Mouse (Mus musculus): ENCODE data around the gene Rilp.

Rilp gene

GRCm38 (mm10) chr11:75532340-75533277 lies 22.7 kb downstream of the Rilp start:
- peak; percentile 44 for DNase-seq (ENCODE audit: extremely low spot score, low spot score)

- DNase-seq (ENCODE audit: extremely low spot score, low spot score), result no peak
These were observed 23.6 kb downstream of the Rilp start for GRCm38 (mm10) chr11:75533314-75534015.

- no peak for DNase-seq (ENCODE audit: extremely low spot score, low spot score)
These were observed 24.6 kb downstream of the Rilp start for GRCm38 (mm10) chr11:75534286-75535033.

GRCm38 (mm10) chr11:75535106-75535795 lies 25.4 kb downstream of the Rilp start:
- no peak for DNase-seq (ENCODE audit: extremely low spot score, low spot score)

GRCm38 (mm10) chr11:75536255-75537024 lies 26.5 kb downstream of the Rilp start:
- no peak for DNase-seq (ENCODE audit: extremely low spot score, low spot score)

GRCm38 (mm10) chr11:75537025-75537414 lies 27.1 kb downstream of the Rilp start:
- DNase-seq (ENCODE audit: extremely low spot score, low spot score), result no peak

GRCm38 (mm10) chr11:75537491-75538183 lies 27.7 kb downstream of the Rilp start:
- no peak for DNase-seq (ENCODE audit: extremely low spot score, low spot score)

GRCm38 (mm10) chr11:75538184-75538969 lies 28.5 kb downstream of the Rilp start:
- no peak for DNase-seq (ENCODE audit: extremely low spot score, low spot score)

- DNase-seq (ENCODE audit: extremely low spot score, low spot score), result no peak
These were observed 29.0 kb downstream of the Rilp start for GRCm38 (mm10) chr11:75538970-75539299.

- no peak for DNase-seq (ENCODE audit: extremely low spot score, low spot score)
These were observed 30.3 kb downstream of the Rilp start for GRCm38 (mm10) chr11:75540209-75540608.

GRCm38 (mm10) chr11:75540710-75541581 lies 31.1 kb downstream of the Rilp start:
- DNase-seq (ENCODE audit: extremely low spot score, low spot score), result no peak

GRCm38 (mm10) chr11:75544713-75545112 lies 34.8 kb downstream of the Rilp start:
- DNase-seq (ENCODE audit: extremely low spot score, low spot score), result no peak

- DNase-seq (ENCODE audit: extremely low spot score, low spot score), result no peak
These were observed 36.2 kb downstream of the Rilp start for GRCm38 (mm10) chr11:75546057-75546456.

- no peak for DNase-seq (ENCODE audit: extremely low spot score, low spot score)
These were observed 39.8 kb downstream of the Rilp start for GRCm38 (mm10) chr11:75549658-75550111.

GRCm38 (mm10) chr11:75550200-75550946 lies 40.5 kb downstream of the Rilp start:
- DNase-seq (ENCODE audit: extremely low spot score, low spot score), result no peak

- DNase-seq (ENCODE audit: extremely low spot score, low spot score), result no peak
These were observed 41.4 kb downstream of the Rilp start for GRCm38 (mm10) chr11:75551321-75551720.

- no peak for DNase-seq (ENCODE audit: extremely low spot score, low spot score)
These were observed 42.1 kb downstream of the Rilp start for GRCm38 (mm10) chr11:75551961-75552441.

All from neural tube, embryonic 10.5 days (tissue).